Mouse (Mus musculus) forebrain, embryonic 13.5 days (tissue): ENCODE measurements at regions not wholly inside any gene's neighbourhood (a gene's known extent, or its start where the extent isn't known, plus 50 kb on each side); places are given as distances from the start of the nearest gene placed in this dataset.

Experiments used
- ATAC-seq: fragments of 200-750 bp; cut with Nextera tagmentation; 2 replicates; pipeline ENCODE4 v1.8.0; 2017
- H3K27ac ChIP-seq: fragments of 300-500 bp; sonication (generic); 2 replicates; pipeline ENCODE4 v1.5.1; 2015; ENCODE audit warnings: inconsistent platforms, mild to moderate bottlenecking, moderate library complexity
- H3K27me3 ChIP-seq: fragments of 300-500 bp; sonication (generic); 2 replicates; pipeline ENCODE4 v1.6.1; 2015; ENCODE audit warnings: mild to moderate bottlenecking, inconsistent platforms
- H3K36me3 ChIP-seq: fragments of 300-500 bp; sonication (generic); 2 replicates; pipeline ENCODE4 v1.6.1; 2015; ENCODE audit warnings: mild to moderate bottlenecking, inconsistent platforms; ENCODE audit not compliant: poor library complexity, severe bottlenecking
- H3K4me1 ChIP-seq: fragments of 300-500 bp; sonication (generic); 2 replicates; pipeline ENCODE4 v1.6.1; 2015; ENCODE audit warnings: inconsistent platforms
- H3K4me2 ChIP-seq: fragments of 300-500 bp; sonication (generic); 2 replicates; pipeline ENCODE4 v1.6.1; 2015; ENCODE audit warnings: inconsistent platforms, mild to moderate bottlenecking, moderate library complexity
- H3K4me3 ChIP-seq: fragments of 300-500 bp; sonication (generic); 2 replicates; pipeline ENCODE4 v1.5.1; 2015; ENCODE audit warnings: mild to moderate bottlenecking, inconsistent platforms
- H3K9ac ChIP-seq: fragments of 300-500 bp; sonication (generic); 2 replicates; pipeline ENCODE4 v1.6.1; 2015; ENCODE audit warnings: mild to moderate bottlenecking, inconsistent platforms
- H3K9me3 ChIP-seq: fragments of 300-500 bp; sonication (generic); replicated peaks from 2 replicates; pipeline ENCODE4 v1.6.1; 2016; ENCODE audit warnings: inconsistent platforms
- WGBS: fragments of 180-500 bp; shearing (Covaris S2); methylation state at CpG from one replicate; pipeline ENCODE4 v1.1.7; 2015; 5-methylcytosine and 5-hydroxymethylcytosine counted together

DNA sequence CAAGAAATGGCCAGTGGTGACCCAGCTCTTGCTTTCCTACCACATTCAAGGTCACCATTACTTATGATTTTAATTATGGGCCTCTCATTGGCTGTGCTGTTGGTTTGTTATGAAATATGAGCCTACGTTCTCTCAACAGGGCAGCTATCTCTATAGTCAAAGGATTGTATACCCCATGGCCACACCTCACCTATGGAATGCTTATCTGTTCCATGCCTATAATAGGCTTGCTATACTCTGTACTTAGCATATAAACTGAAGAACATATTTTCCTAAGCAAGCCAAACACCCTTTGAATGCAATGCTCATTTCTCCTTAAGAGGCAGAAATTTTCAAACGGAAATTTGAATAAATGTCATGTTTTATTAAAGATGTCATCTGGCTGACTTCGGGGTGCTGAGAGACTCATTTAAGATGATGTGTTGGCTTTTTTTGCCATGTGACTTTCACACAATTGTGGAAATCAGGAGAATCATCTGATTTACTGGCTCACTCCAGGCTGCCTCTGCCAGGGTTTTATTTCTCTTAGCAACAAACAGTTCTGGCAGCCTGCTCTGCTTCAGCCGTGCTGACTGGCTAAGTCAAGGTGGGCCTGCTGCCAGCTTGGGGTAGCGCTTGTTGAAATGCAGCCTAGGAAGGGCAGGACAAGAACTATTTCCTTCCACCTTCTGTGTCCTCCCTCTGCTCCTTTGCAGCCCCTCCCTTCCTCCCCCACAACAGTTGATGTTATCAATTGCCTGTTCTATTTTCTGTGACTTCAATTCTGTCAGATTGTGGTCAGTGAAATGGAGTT lies 102.0 kb upstream of the Nampt start:
- H3K27ac ChIP-seq: no peak overlapping the region
- no peaks in the 10 kb centered on the region for H3K9me3 ChIP-seq
- no peak overlapping the region for H3K9ac ChIP-seq
- H3K27me3 ChIP-seq: no peaks in the 10 kb centered on the region
- whole genome bisulfite sequencing: 64% methylated on average over 5 of the region's 5 CpGs
- H3K4me2 ChIP-seq: no peak overlapping the region
- no peaks in the 10 kb centered on the region for H3K4me1 ChIP-seq
- H3K36me3 ChIP-seq: no peaks in the 10 kb centered on the region
- peak; percentile 96 for ATAC-seq
- no peak overlapping the region for H3K4me3 ChIP-seq

DNA sequence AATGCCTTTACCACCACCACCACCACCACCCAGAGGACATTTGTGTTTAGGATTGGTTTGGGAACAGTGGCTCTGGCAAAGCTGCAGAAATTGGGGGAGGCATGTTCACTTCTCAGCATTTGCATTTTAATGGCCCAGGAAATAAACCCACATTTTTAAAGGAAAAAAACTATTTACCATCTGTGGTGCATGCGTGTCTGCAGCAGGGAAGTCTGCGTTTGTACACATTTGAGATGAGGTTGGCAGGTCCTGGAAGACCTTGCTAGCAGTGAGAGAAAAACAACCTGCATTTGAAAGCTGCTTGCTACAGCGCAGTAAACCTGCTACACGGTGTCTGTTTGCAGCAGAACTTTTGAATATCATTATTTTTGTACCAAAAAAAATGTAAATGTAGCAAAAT lies 100.1 kb upstream of the Nampt start:
- H3K4me2 ChIP-seq: no peak overlapping the region
- peak; percentile 41; the same call in 1 of the 2 replicates for ATAC-seq
- no peak overlapping the region for H3K27ac ChIP-seq
- H3K9me3 ChIP-seq: no peaks in the 10 kb centered on the region
- no peak overlapping the region for H3K4me3 ChIP-seq
- H3K36me3 ChIP-seq: no peaks in the 10 kb centered on the region
- no peaks in the 10 kb centered on the region for H3K27me3 ChIP-seq
- H3K9ac ChIP-seq: no peak overlapping the region
- H3K4me1 ChIP-seq: peaks cover under 1% of the 10 kb centered on the region; the same call in 1 of the 2 replicates
- WGBS: 87% methylated on average over 4 of the region's 4 CpGs

DNA sequence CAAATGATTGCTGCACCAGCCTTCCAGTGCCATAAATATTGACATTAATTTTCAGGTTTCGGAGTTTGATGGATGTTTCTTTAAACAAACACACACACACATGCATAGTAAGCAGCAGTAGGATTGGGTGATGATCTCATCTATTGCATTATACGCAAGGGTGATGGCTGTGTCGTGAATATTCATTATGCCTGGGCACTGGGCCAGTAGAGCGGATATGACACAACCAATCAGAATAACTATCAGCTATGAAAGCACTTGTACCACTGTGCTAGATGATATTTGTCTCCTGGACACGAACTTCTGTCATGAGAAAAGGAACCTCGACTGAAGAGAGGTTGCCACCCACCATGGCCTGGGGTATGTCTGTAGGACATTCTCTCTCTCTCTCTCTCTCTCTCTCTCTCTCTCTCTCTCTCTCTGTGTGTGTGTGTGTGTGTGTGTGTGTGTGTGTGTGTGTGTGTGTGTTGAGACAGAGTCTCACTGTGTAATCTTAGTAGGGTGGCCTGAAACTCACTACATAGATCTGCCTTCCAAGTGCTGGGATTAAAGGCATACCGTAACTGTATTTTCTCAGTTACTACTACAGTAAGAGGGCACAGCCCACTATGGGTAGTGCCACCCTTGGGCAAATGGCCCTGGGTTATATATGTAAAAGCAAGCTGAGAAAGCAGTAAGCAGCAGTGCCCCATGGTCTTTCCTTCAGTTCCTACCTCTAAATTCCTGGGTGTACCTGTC lies 94.7 kb upstream of the Nampt start:
- Histone ChIP-seq H3K36me3 (no peaks in the 10 kb centered on the region), H3K27ac (no peak overlapping the region), H3K27me3 (no peaks in the 10 kb centered on the region), H3K4me2 (0 out of 2 replicates have a peak overlapping the region, but pooled peaks have one; percentile 4), H3K4me1 (peaks cover 5% of the 10 kb centered on the region; the same call in 1 of the 2 replicates), H3K9me3 (no peaks in the 10 kb centered on the region), H3K4me3 (no peak overlapping the region), H3K9ac (no peak overlapping the region)
- 45% methylated on average over 7 of the region's 7 CpGs for WGBS
- peak; percentile 99 for ATAC-seq

DNA sequence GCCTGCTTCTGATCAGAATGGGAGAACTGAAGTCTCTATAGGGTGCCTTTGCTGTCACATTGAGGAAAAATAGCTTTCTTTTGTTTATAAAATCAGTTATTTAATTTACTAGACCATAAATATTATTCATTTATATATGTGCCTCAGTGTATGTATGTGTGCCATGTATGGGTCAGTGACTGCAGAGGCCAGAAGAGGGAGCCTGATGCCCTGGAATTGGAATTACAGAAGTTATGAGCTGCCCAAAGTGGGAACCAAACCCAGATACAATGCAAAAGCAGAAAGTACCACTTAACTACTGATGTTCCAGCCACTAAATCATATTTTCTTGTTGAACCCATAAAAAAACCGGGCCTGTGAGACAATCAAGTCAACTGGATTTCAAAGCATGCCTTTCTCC lies 91.8 kb upstream of the Nampt start:
- Histone ChIP-seq H3K4me2 (no peak overlapping the region), H3K27me3 (no peaks in the 10 kb centered on the region), H3K27ac (no peak overlapping the region), H3K9ac (no peak overlapping the region), H3K4me3 (no peak overlapping the region), H3K9me3 (no peaks in the 10 kb centered on the region), H3K4me1 (peaks cover 5% of the 10 kb centered on the region; the same call in 1 of the 2 replicates), H3K36me3 (no peaks in the 10 kb centered on the region)
- no peak for ATAC-seq
- 78% methylated on average over 1 of the region's 1 CpGs for WGBS

- WGBS: 16% methylated on average over 10 of the region's 10 CpGs
- ATAC-seq: no peak
- no peak overlapping the region for H3K4me2 ChIP-seq
Measured at GRCm38 (mm10) chr12:32728425-32728824, 90.9 kb upstream of the Nampt start.

DNA sequence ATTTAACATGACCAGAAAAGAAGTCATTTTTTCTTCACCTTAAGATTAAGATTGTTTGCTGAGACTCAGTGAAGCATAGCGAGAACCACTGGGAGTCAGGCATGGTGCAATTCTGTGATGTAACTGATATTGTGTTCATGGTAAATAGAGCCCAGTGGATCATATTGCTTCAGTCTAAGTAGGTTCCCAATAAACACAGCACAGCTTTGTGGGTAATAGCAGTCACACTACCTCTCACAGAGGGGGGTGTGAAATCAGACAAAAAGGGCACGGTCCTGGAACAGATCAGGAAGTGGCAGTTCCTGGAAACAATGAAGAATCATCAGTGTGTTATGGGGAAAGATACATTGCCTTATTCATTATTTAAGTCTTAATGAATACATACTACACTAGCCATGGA lies 84.1 kb upstream of the Nampt start:
- H3K27me3 ChIP-seq: no peaks in the 10 kb centered on the region
- no peaks in the 10 kb centered on the region for H3K36me3 ChIP-seq
- no peak overlapping the region for H3K4me2 ChIP-seq
- no peak overlapping the region for H3K27ac ChIP-seq
- no peak overlapping the region for H3K9ac ChIP-seq
- no peak overlapping the region for H3K4me3 ChIP-seq
- 64% methylated on average over 2 of the region's 2 CpGs for WGBS
- no peaks in the 10 kb centered on the region for H3K9me3 ChIP-seq
- no peaks in the 10 kb centered on the region for H3K4me1 ChIP-seq
- no peak for ATAC-seq

More at GRCm38 (mm10) chr12:32728425-32728824, 90.9 kb upstream of the Nampt start:
- Histone ChIP-seq H3K27me3 (no peaks in the 10 kb centered on the region), H3K9ac (no peak overlapping the region), H3K4me1 (peaks cover 5% of the 10 kb centered on the region; the same call in 1 of the 2 replicates), H3K4me3 (no peak overlapping the region), H3K9me3 (no peaks in the 10 kb centered on the region), H3K27ac (no peak overlapping the region), H3K36me3 (no peaks in the 10 kb centered on the region)

DNA sequence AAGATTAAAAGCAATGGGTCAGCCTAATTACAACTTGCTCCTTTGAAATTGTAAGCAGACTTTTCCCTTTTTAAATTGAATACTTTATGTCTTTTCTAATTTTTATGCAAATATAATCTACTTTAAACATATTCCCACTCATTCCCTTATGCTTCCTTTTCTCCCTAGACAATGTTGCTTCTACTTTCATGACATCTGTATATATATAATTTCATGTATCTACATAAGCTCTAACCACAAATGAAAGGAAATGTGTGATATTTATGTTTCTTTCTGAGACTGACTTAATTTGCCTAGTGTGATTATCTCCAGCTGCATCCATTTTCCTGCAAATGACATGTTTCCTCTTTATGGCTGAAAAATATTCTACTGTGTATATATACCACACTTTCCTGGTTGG lies 77.9 kb upstream of the Nampt start:
- H3K4me2 ChIP-seq: no peak overlapping the region
- no peaks in the 10 kb centered on the region for H3K36me3 ChIP-seq
- H3K27me3 ChIP-seq: no peaks in the 10 kb centered on the region
- no peak overlapping the region for H3K4me3 ChIP-seq
- no peak for ATAC-seq
- H3K9ac ChIP-seq: no peak overlapping the region
- H3K9me3 ChIP-seq: no peaks in the 10 kb centered on the region
- H3K4me1 ChIP-seq: no peaks in the 10 kb centered on the region
- no peak overlapping the region for H3K27ac ChIP-seq

- Histone ChIP-seq H3K9ac (no peak overlapping the region), H3K27ac (no peak overlapping the region), H3K27me3 (no peaks in the 10 kb centered on the region), H3K4me1 (no peaks in the 10 kb centered on the region), H3K4me2 (no peak overlapping the region), H3K4me3 (no peak overlapping the region), H3K36me3 (no peaks in the 10 kb centered on the region), H3K9me3 (no peaks in the 10 kb centered on the region)
- 58% methylated on average over 2 of the region's 2 CpGs for WGBS
- ATAC-seq: peak; percentile 65; the same call in 1 of the 2 replicates
Measured at GRCm38 (mm10) chr12:32757441-32758119, 61.8 kb upstream of the Nampt start.

GRCm38 (mm10) chr12:32758150-32758549 lies 61.2 kb upstream of the Nampt start:
- Histone ChIP-seq H3K4me2 (no peak overlapping the region), H3K27ac (no peak overlapping the region), H3K27me3 (no peaks in the 10 kb centered on the region), H3K4me3 (no peak overlapping the region), H3K9me3 (no peaks in the 10 kb centered on the region), H3K36me3 (no peaks in the 10 kb centered on the region), H3K4me1 (no peaks in the 10 kb centered on the region), H3K9ac (no peak overlapping the region)
- 96% methylated on average over 2 of the region's 2 CpGs for WGBS
- peak; percentile 13; the same call in 1 of the 2 replicates for ATAC-seq

GRCm38 (mm10) chr12:32760627-32761026 lies 58.7 kb upstream of the Nampt start:
- WGBS: 85% methylated on average over 3 of the region's 3 CpGs
- H3K27ac ChIP-seq: no peak overlapping the region
- ATAC-seq: no peak

GRCm38 (mm10) chr12:32761055-32761454 lies 58.3 kb upstream of the Nampt start:
- Histone ChIP-seq H3K27ac (no peak overlapping the region), H3K36me3 (no peaks in the 10 kb centered on the region), H3K4me1 (no peaks in the 10 kb centered on the region), H3K9ac (no peak overlapping the region), H3K4me2 (no peak overlapping the region), H3K27me3 (no peaks in the 10 kb centered on the region), H3K9me3 (no peaks in the 10 kb centered on the region), H3K4me3 (no peak overlapping the region)
- WGBS: 61% methylated on average over 3 of the region's 3 CpGs
- ATAC-seq: no peak

More at GRCm38 (mm10) chr12:32760627-32761026, 58.7 kb upstream of the Nampt start:
- H3K4me3 ChIP-seq: no peak overlapping the region
- H3K9ac ChIP-seq: no peak overlapping the region
- no peaks in the 10 kb centered on the region for H3K36me3 ChIP-seq
- no peaks in the 10 kb centered on the region for H3K9me3 ChIP-seq
- no peak overlapping the region for H3K4me2 ChIP-seq
- no peaks in the 10 kb centered on the region for H3K4me1 ChIP-seq
- H3K27me3 ChIP-seq: no peaks in the 10 kb centered on the region

DNA sequence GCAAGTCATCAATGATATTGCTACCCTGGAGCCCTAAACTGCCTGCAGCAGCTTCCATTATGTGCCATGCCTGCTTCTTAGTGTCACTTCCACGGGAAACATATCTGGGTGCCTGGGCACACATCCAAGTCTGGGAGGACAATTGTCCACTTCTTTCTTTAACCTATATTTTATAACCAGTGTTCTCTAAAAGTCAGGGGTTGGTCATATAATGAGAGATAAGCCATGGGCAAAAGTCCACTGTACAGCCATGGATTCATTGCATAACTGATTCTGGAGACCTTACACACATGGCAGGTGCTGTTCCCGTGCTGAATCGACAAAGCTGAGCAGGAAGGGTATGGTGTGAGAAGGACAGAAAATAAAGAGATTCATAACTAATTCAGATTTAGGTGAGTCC lies 55.1 kb upstream of the Nampt start:
- H3K36me3 ChIP-seq: no peaks in the 10 kb centered on the region
- no peak overlapping the region for H3K4me2 ChIP-seq
- H3K9me3 ChIP-seq: no peaks in the 10 kb centered on the region
- 88% methylated on average over 3 of the region's 3 CpGs for WGBS
- no peak overlapping the region for H3K9ac ChIP-seq
- no peak overlapping the region for H3K27ac ChIP-seq
- no peak overlapping the region for H3K4me3 ChIP-seq
- no peak for ATAC-seq
- no peaks in the 10 kb centered on the region for H3K4me1 ChIP-seq
- no peaks in the 10 kb centered on the region for H3K27me3 ChIP-seq
